Comparison of ENCODE assay signal across 26 mouse cellular contexts in the genomic region with DNA sequence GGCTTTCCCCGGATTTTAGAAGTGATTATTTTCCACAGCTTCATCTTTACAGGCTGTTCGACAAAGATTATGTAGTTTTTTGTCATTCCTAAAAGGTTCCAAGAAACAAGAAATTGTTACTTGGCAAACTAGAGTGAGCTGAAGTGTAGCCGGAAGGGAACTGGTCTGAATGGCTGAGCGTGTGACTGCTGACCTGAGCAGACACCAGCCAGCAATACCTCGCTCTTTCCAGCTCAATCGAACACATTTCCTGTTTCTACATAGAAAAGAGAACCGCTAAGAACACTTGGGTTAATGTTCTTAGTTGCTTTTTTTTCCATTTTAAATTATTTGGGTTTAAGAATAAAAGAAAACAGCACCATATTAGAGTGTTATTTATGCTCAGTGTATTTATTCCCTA. TPM values are rescaled to one million over a fixed set of nuclear protein-coding genes. Genes with fewer than 3 reads are reported as not detected.
DNase-seq lines count a peak whose midpoint lies in the region; ATAC-seq and TF ChIP-seq lines count a peak whose summit lies in the region.
"Had no signal": no experiment of that assay in that cellular context is flagged by ENCODE, and none has a peak within 500 bp of the region (broad histone marks: within the 10 kb centered on the region; RNA-seq: fewer than 3 reads in every experiment).

No protein-coding gene starts in this region.

- no peak overlapping the region for H3K9ac ChIP-seq in forebrain, embryonic 12.5 days
- H3K9ac ChIP-seq in kidney, embryonic 16.5 days (replicated peaks; ENCODE audit: low read length): no peak overlapping the region
- H3K9ac ChIP-seq: heart, embryonic 15.5 days; limb, embryonic 12.5 days; liver, embryonic 14.5 days had no signal

- H3K4me3 ChIP-seq in bone marrow macrophage, adult 2 months (ENCODE audit: insufficient read depth, low read length): peak overlapping the region; percentile 47
- H3K4me3 ChIP-seq in forebrain, embryonic 12.5 days (replicated peaks): no peak overlapping the region
- H3K4me3 ChIP-seq in kidney, embryonic 16.5 days (ENCODE audit: low read length): no peak overlapping the region
- no peak overlapping the region for H3K4me3 ChIP-seq in hindbrain, embryonic 10.5 days
- H3K4me3 ChIP-seq: heart, embryonic 15.5 days; limb, embryonic 12.5 days had no signal

- H3K9me3 ChIP-seq in forebrain, embryonic 12.5 days: no peaks in the 10 kb centered on the region
- H3K9me3 ChIP-seq in kidney, embryonic 16.5 days (ENCODE audit: low read length): no peaks in the 10 kb centered on the region
- no peaks in the 10 kb centered on the region for H3K9me3 ChIP-seq in hindbrain, embryonic 10.5 days
- H3K9me3 ChIP-seq: heart, embryonic 15.5 days; limb, embryonic 12.5 days had no signal

- no peak for TF ChIP-seq POLR2A in bone marrow macrophage, adult 2 months (IDR thresholded peaks at IDR 0.05; ENCODE audit: borderline replicate concordance, low read depth, low read length)

- H3K4me2 ChIP-seq in forebrain, embryonic 12.5 days: peak overlapping the region; percentile 42
- H3K4me2 ChIP-seq in kidney, embryonic 16.5 days (replicated peaks; ENCODE audit: low read depth, low read length): no peak overlapping the region
- H3K4me2 ChIP-seq: heart, embryonic 15.5 days; limb, embryonic 12.5 days had no signal

- H3K27me3 ChIP-seq in forebrain, embryonic 12.5 days: no peaks in the 10 kb centered on the region
- no peaks in the 10 kb centered on the region for H3K27me3 ChIP-seq in kidney, embryonic 16.5 days (ENCODE audit: insufficient read depth, low read length)
- H3K27me3 ChIP-seq in hindbrain, embryonic 10.5 days (ENCODE audit: insufficient read depth, poor library complexity, severe bottlenecking): no peaks in the 10 kb centered on the region
- H3K27me3 ChIP-seq: heart, embryonic 15.5 days; limb, embryonic 12.5 days had no signal

- H3K4me1 ChIP-seq in bone marrow macrophage, adult 2 months (ENCODE audit: control insufficient read depth, insufficient read depth, low read length): peaks cover 21% of the 10 kb centered on the region
- peaks cover 3% of the 10 kb centered on the region; the same call in 1 of the 2 replicates for H3K4me1 ChIP-seq in forebrain, embryonic 12.5 days
- H3K4me1 ChIP-seq in kidney, embryonic 16.5 days (ENCODE audit: insufficient read depth, low read length): no peaks in the 10 kb centered on the region
- no peaks in the 10 kb centered on the region for H3K4me1 ChIP-seq in hindbrain, embryonic 10.5 days (replicated peaks)
- H3K4me1 ChIP-seq: heart, embryonic 15.5 days; limb, embryonic 12.5 days had no signal

- DNase-seq in 416B (ENCODE audit: low read depth): peak; percentile 39
- no peak for DNase-seq in adrenal gland, postnatal 25 days
- DNase-seq in adrenal gland, postnatal 14 days: no peak
- DNase-seq in hindbrain, embryonic 10.5 days (ENCODE audit: low spot score): no peak
- DNase-seq: adrenal gland, adult 2 months; cerebellum, adult 11-12 months; cerebellum, postnatal 14 days; gastrocnemius, postnatal 10 days; heart, postnatal 4 days; kidney, adult 8-10 months; kidney, postnatal 36 days; right cerebral cortex, postnatal 25 days; thymus, postnatal 14 days had no signal

- H3K27ac ChIP-seq in bone marrow macrophage, adult 2 months (ENCODE audit: insufficient read depth, low read depth, low read length): peak overlapping the region; percentile 91
- 0 out of 2 replicates have a peak overlapping the region, but pooled peaks have one; percentile 27 for H3K27ac ChIP-seq in forebrain, embryonic 12.5 days
- no peak overlapping the region for H3K27ac ChIP-seq in kidney, embryonic 16.5 days (ENCODE audit: low read length)
- H3K27ac ChIP-seq in hindbrain, embryonic 10.5 days: no peak overlapping the region
- H3K27ac ChIP-seq: heart, embryonic 15.5 days; limb, embryonic 12.5 days; liver, embryonic 14.5 days had no signal

- ATAC-seq in forebrain, embryonic 12.5 days (ENCODE audit: low FRiP score): no peak
- peak; percentile 46 to 59; a peak in 2 of 4 replicates for ATAC-seq in hematopoietic stem cell, adult 5-6 weeks (replicated peaks in 1 of 2; ENCODE audit: insufficient read depth in 1 of 2, low FRiP score in 2 of 2, low TSS enrichment in 1 of 2, low read depth in 1 of 2, poor library complexity in 2 of 2, severe bottlenecking in 2 of 2)
- no peak for ATAC-seq in kidney, embryonic 16.5 days (ENCODE audit: low FRiP score, low TSS enrichment)
- ATAC-seq: inflammation-experienced regulatory T-cells, adult 6 months; lung, postnatal 0 days had no signal

- no peaks in the 10 kb centered on the region for H3K36me3 ChIP-seq in forebrain, embryonic 12.5 days (replicated peaks)
- no peaks in the 10 kb centered on the region for H3K36me3 ChIP-seq in kidney, embryonic 16.5 days (ENCODE audit: insufficient read depth, low read length)
- H3K36me3 ChIP-seq in hindbrain, embryonic 10.5 days: no peaks in the 10 kb centered on the region
- H3K36me3 ChIP-seq: heart, embryonic 15.5 days; limb, embryonic 12.5 days had no signal

- 61% methylated on average over 7 of the region's 7 CpGs for WGBS in forebrain, embryonic 12.5 days
- 64% methylated on average over 7 of the region's 7 CpGs for WGBS in kidney, embryonic 16.5 days
- WGBS in hindbrain, embryonic 10.5 days: 78% methylated on average over 7 of the region's 7 CpGs

- TF ChIP-seq CTCF in bone marrow macrophage, adult 2 months (IDR thresholded peaks at IDR 0.05; ENCODE audit: low read depth, low read length): no peak

RNA-seq across cellular contexts. Expression of a gene that starts 11.6 kb away (rescaled TPM):
- polyA plus RNA-seq in bone marrow macrophage, adult 2 months (2012; ENCODE audit: insufficient read depth, insufficient read length, missing spikeins): 52.3 and 63.5 TPM in 2 replicates
- 95.4 and 96.2 TPM in 2 replicates for polyA plus RNA-seq in forebrain, embryonic 12.5 days (2016; fragmentation: Nextera tagmentation; extraction: Ambion mirVana)
- 91.9 and 128 TPM in 2 replicates for total RNA-seq in hematopoietic stem cell, adult 5-6 weeks (2017)
- 68.9 and 81.6 TPM in 2 replicates for total RNA-seq in adrenal gland, postnatal 25 days (2021)
- total RNA-seq in adrenal gland, postnatal 14 days (2021): 68.9 and 73.9 TPM in 2 replicates
- polyA plus RNA-seq in kidney, embryonic 16.5 days (2015; fragmentation: Nextera tagmentation; extraction: Ambion mirVana): 96.6 and 108 TPM in 2 replicates
- 82.4 and 93.7 TPM in 2 replicates for polyA plus RNA-seq in hindbrain, embryonic 10.5 days (2016; fragmentation: Nextera tagmentation; extraction: Ambion mirVana)

RNA-seq across cellular contexts. Expression of a gene that starts 14.5 kb away (rescaled TPM):
- 27.7 and 33.7 TPM in 2 replicates for polyA plus RNA-seq in bone marrow macrophage, adult 2 months (2012; ENCODE audit: insufficient read depth, insufficient read length, missing spikeins)
- 12.3 and 16.1 TPM in 2 replicates for polyA plus RNA-seq in forebrain, embryonic 12.5 days (2016; fragmentation: Nextera tagmentation; extraction: Ambion mirVana)
- 29.5 and 36.7 TPM in 2 replicates for total RNA-seq in hematopoietic stem cell, adult 5-6 weeks (2017)
- total RNA-seq in adrenal gland, postnatal 25 days (2021): 3.4 and 5.1 TPM in 2 replicates
- 5.7 and 8.4 TPM in 2 replicates for total RNA-seq in adrenal gland, postnatal 14 days (2021)
- polyA plus RNA-seq in kidney, embryonic 16.5 days (2015; fragmentation: Nextera tagmentation; extraction: Ambion mirVana): 1.9 and 2.9 TPM in 2 replicates
- polyA plus RNA-seq in hindbrain, embryonic 10.5 days (2016; fragmentation: Nextera tagmentation; extraction: Ambion mirVana): 2.8 and 5.9 TPM in 2 replicates
- total RNA-seq: megakaryocyte-erythroid progenitor cell, adult 5-6 weeks had no signal

RNA-seq across cellular contexts. Expression of a gene that starts 14.8 kb away (rescaled TPM):
- 3.4 and 5.0 TPM in 2 replicates for polyA plus RNA-seq in bone marrow macrophage, adult 2 months (2012; ENCODE audit: insufficient read depth, insufficient read length, missing spikeins)
- 0.46 and 0.56 TPM in 2 replicates for polyA plus RNA-seq in forebrain, embryonic 12.5 days (2016; fragmentation: Nextera tagmentation; extraction: Ambion mirVana)
- total RNA-seq in hematopoietic stem cell, adult 5-6 weeks (2017): 3.8 and 4.4 TPM in 2 replicates
- 4.5 and 4.8 TPM in 2 replicates for total RNA-seq in adrenal gland, postnatal 25 days (2021)
- total RNA-seq in adrenal gland, postnatal 14 days (2021): 2.1 and 3.7 TPM in 2 replicates
- 0.15 and 0.24 TPM in 2 replicates for polyA plus RNA-seq in kidney, embryonic 16.5 days (2015; fragmentation: Nextera tagmentation; extraction: Ambion mirVana)
- 0.10 and 0.18 TPM in 2 replicates for polyA plus RNA-seq in hindbrain, embryonic 10.5 days (2016; fragmentation: Nextera tagmentation; extraction: Ambion mirVana)

RNA-seq across cellular contexts. Expression of a gene that starts 21.0 kb away (rescaled TPM):
- not detected in 2 replicates for polyA plus RNA-seq in bone marrow macrophage, adult 2 months (2012; ENCODE audit: insufficient read depth, insufficient read length, missing spikeins)
- polyA plus RNA-seq in forebrain, embryonic 12.5 days (2016; fragmentation: Nextera tagmentation; extraction: Ambion mirVana): 0.32 and 0.33 TPM in 2 replicates
- not detected in 2 replicates for total RNA-seq in hematopoietic stem cell, adult 5-6 weeks (2017)
- total RNA-seq in adrenal gland, postnatal 25 days (2021): not detected in 2 replicates
- total RNA-seq in adrenal gland, postnatal 14 days (2021): not detected in 2 replicates
- not detected in 2 replicates for polyA plus RNA-seq in kidney, embryonic 16.5 days (2015; fragmentation: Nextera tagmentation; extraction: Ambion mirVana)
- 0.21 TPM in 1 of 2 replicates, not detected in the other for polyA plus RNA-seq in hindbrain, embryonic 10.5 days (2016; fragmentation: Nextera tagmentation; extraction: Ambion mirVana)
- total RNA-seq: adrenal gland, adult 2 months; gastrocnemius, postnatal 10 days; heart, adult 8-10 months; heart, postnatal 4 days; layer of hippocampus, postnatal 10 days; megakaryocyte-erythroid progenitor cell, adult 5-6 weeks; midbrain, postnatal 0 days had no signal
- polyA plus RNA-seq: adrenal gland, adult 2 months; heart, embryonic 15.5 days; inflammation-experienced regulatory T-cells, adult 6 months; limb, embryonic 12.5 days; liver, embryonic 14.5 days; lung, postnatal 0 days; midbrain, postnatal 0 days had no signal

RNA-seq across cellular contexts. Expression of a gene that starts 45.8 kb away (rescaled TPM):
- polyA plus RNA-seq in bone marrow macrophage, adult 2 months (2012; ENCODE audit: insufficient read depth, insufficient read length, missing spikeins): not detected in 2 replicates
- 0.36 TPM in 1 of 2 replicates, not detected in the other for polyA plus RNA-seq in forebrain, embryonic 12.5 days (2016; fragmentation: Nextera tagmentation; extraction: Ambion mirVana)
- total RNA-seq in hematopoietic stem cell, adult 5-6 weeks (2017): not detected in 2 replicates
- 0.18 TPM in 1 of 2 replicates, not detected in the other for total RNA-seq in adrenal gland, postnatal 25 days (2021)
- 0.33 and 0.41 TPM in 2 replicates for total RNA-seq in adrenal gland, postnatal 14 days (2021)
- polyA plus RNA-seq in kidney, embryonic 16.5 days (2015; fragmentation: Nextera tagmentation; extraction: Ambion mirVana): 36.9 and 37.1 TPM in 2 replicates
- 1.0 and 1.2 TPM in 2 replicates for polyA plus RNA-seq in hindbrain, embryonic 10.5 days (2016; fragmentation: Nextera tagmentation; extraction: Ambion mirVana)
- total RNA-seq: gastrocnemius, postnatal 10 days; megakaryocyte-erythroid progenitor cell, adult 5-6 weeks had no signal
- polyA plus RNA-seq: adrenal gland, adult 2 months; inflammation-experienced regulatory T-cells, adult 6 months had no signal

Comparison
In these comparisons a context has a peak if more than half of its experiments do, and no peak if none do; other contexts are left out.
1. H3K27ac ChIP-seq: peak in bone marrow macrophage, adult 2 months (single experiment) and forebrain, embryonic 12.5 days (single experiment); none in kidney, embryonic 16.5 days (single experiment) and hindbrain, embryonic 10.5 days (single experiment).
2. ATAC-seq: peak in hematopoietic stem cell, adult 5-6 weeks (2 of 2); none in forebrain, embryonic 12.5 days (single experiment) and kidney, embryonic 16.5 days (single experiment).